Mouse (Mus musculus) limb, embryonic 13.5 days (tissue): ENCODE measurements around the gene Rab11fip2. TPM values are rescaled to one million over a fixed set of nuclear protein-coding genes. Genes with fewer than 3 reads are reported as not detected.

ENCODE experiments used
- ATAC-seq: fragments of 200-750 bp; cut with Nextera tagmentation; 2 replicates; pipeline ENCODE4 v1.8.0; 2017; ENCODE audit warnings: low read depth, moderate number of reproducible peaks, moderate TSS enrichment; ENCODE audit not compliant: low FRiP score
- H3K27ac ChIP-seq: fragments of 300-500 bp; sonication (generic); 2 replicates; pipeline ENCODE4 v1.5.1; 2015; ENCODE audit warnings: inconsistent platforms, mild to moderate bottlenecking, moderate library complexity
- H3K27me3 ChIP-seq: fragments of 300-500 bp; sonication (generic); 2 replicates; pipeline ENCODE4 v1.6.1; 2015; ENCODE audit warnings: mild to moderate bottlenecking, inconsistent platforms
- H3K36me3 ChIP-seq: fragments of 300-500 bp; sonication (generic); 2 replicates; pipeline ENCODE4 v1.6.1; 2015; ENCODE audit warnings: inconsistent platforms, mild to moderate bottlenecking, moderate library complexity
- H3K4me1 ChIP-seq: fragments of 300-500 bp; sonication (generic); 2 replicates; pipeline ENCODE4 v1.6.1; 2015; ENCODE audit warnings: inconsistent platforms
- H3K4me2 ChIP-seq: fragments of 300-500 bp; sonication (generic); replicated peaks from 2 replicates; pipeline ENCODE4 v1.6.1; 2015; ENCODE audit warnings: inconsistent platforms, mild to moderate bottlenecking, moderate library complexity
- H3K4me3 ChIP-seq: fragments of 300-500 bp; sonication (generic); 2 replicates; pipeline ENCODE4 v1.5.1; 2015; ENCODE audit warnings: moderate library complexity, mild to moderate bottlenecking, inconsistent platforms
- H3K9ac ChIP-seq: fragments of 300-500 bp; sonication (generic); 2 replicates; pipeline ENCODE4 v1.6.1; 2015; ENCODE audit warnings: mild to moderate bottlenecking, inconsistent platforms
- H3K9me3 ChIP-seq: fragments of 300-500 bp; sonication (generic); 2 replicates; pipeline ENCODE4 v1.6.1; 2016; ENCODE audit warnings: inconsistent platforms
- WGBS: fragments of 180-500 bp; shearing (Covaris S2); methylation state at CpG from one replicate; pipeline ENCODE4 v1.1.7; 2015; 5-methylcytosine and 5-hydroxymethylcytosine counted together
- polyA plus RNA-seq: library from polyadenylated mRNA; unstranded; fragments of >200 nt; fragmentation: Nextera tagmentation; extraction: Ambion mirVana; gene quantifications from 2 replicates; pipeline ENCODE4 v1.2.1, GENCODE M21; 2015

The Rab11fip2 gene
- polyA plus RNA-seq, 1 experiment from 2014 or later = 7.8 TPM

DNA sequence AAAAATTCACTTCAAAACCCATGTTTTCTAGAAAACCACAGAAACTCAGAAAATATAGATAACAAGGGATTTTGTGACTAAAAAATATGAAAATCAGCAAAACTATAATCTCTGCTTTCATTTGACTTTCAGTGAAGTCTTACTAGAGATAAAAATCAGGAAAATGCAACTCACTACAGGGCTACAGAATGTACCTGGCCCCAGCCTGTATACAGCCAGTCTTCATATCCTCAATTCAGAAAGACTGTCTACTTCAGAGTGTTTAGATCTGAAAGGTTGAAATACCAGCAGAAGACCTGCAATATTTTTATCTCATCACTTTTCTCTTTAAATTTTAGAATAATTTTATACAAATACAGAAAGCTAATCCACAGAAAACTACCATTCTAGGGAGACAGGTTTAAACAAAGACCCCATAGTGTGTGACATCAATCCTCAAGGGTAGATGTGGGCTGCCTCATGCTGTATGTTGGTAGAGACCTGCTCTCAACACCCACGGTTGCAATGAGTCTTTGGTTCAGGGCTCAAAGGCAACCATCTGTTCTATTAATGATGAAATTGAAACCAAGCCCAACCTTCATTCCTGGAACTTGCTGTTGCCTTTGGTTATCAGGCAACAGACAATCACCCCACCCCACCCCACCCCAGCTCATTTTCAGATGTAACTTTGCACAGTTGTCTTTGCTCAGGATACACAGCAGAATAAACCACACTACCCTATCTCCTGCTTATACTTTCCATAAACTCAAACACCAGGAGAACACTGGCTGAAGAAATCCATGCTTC, 38.0 kb downstream of the Rab11fip2 start:
- peaks cover 4% of the 10 kb centered on the region; the same call in 1 of the 2 replicates for H3K4me1 ChIP-seq

DNA sequence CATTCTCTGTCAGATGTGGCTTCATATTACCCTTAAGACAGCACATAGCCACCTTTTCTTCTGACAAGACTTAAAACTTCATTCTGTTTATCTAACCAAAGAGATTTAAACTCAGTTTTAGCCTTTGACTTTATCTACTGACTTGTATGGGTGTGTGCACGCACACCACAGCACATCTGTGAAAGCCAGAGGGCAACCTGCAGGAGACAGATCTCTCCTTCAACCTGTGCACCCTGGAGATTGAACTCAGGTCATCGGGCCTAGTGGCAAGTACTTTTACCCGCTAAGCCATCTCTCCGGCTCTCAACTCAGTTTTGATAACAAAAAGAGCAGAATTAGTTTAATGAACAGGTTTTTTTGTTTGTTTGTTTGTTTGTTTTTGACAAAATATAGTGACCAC, 43.5 kb downstream of the Rab11fip2 start:
- Histone ChIP-seq H3K27me3 (no peaks in the 10 kb centered on the region), H3K9me3 (no peaks in the 10 kb centered on the region), H3K27ac (no peak overlapping the region), H3K36me3 (peaks cover 9% of the 10 kb centered on the region), H3K4me3 (no peak overlapping the region), H3K4me2 (no peak overlapping the region), H3K4me1 (peaks cover 4% of the 10 kb centered on the region; the same call in 1 of the 2 replicates), H3K9ac (no peak overlapping the region)
- ATAC-seq = no peak
- 94% methylated on average over 4 of the region's 4 CpGs for WGBS

More for the DNA sequence above, 38.0 kb downstream of the Rab11fip2 start:
- WGBS = 47% methylated on average over 1 of the region's 1 CpGs
- Histone ChIP-seq H3K4me2 (no peak overlapping the region), H3K4me3 (no peak overlapping the region), H3K36me3 (peaks cover 26% of the 10 kb centered on the region), H3K27me3 (no peaks in the 10 kb centered on the region), H3K9ac (no peak overlapping the region), H3K27ac (no peak overlapping the region), H3K9me3 (no peaks in the 10 kb centered on the region)
- no peak for ATAC-seq

DNA sequence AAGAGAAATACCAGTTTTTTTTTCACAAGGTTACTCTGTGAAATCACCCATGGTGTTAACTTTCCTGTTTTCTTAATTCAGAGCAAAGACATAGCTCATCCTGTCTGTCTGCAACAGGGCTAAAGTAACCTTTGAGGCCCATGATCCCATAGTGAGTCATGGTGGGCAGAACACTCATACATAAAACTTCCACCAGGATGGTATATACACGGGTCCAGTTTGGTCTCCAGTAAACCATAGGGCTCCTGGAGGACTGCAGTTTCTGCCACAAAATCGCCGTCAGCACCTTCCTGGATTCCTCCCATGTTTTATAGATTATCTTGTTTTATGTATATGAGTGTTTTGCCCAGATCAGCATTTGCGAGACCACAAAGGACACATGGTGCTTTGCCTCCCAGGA, 45.2 kb downstream of the Rab11fip2 start:
- WGBS = 80% methylated on average over 4 of the region's 4 CpGs
- Histone ChIP-seq H3K27ac (no peak overlapping the region), H3K36me3 (peaks cover 9% of the 10 kb centered on the region), H3K4me1 (no peaks in the 10 kb centered on the region), H3K4me3 (no peak overlapping the region), H3K9ac (no peak overlapping the region), H3K4me2 (no peak overlapping the region), H3K27me3 (no peaks in the 10 kb centered on the region), H3K9me3 (no peaks in the 10 kb centered on the region)
- ATAC-seq = no peak

DNA sequence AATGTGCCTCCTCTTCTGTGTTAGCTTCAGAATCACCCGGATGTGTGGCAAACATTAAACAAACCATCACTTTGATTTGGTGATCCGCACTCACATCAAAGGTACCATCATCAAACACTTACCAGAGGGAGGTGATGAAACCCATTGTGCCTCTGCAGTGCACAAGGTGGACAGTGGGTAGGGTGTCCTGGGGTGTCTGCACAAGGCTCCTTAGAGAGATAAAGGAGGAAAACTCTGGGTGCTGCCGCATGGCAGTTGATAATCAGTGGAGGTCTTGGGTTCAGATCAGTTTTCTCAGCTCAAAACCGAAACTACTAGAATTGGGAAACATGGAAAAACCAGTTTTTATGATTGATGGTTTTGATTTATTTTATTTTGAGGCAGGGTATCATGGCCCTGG, 54.1 kb downstream of the Rab11fip2 start:
- Histone ChIP-seq H3K4me1 (peaks cover 11% of the 10 kb centered on the region), H3K4me2 (no peak overlapping the region)
- WGBS = 80% methylated on average over 4 of the region's 4 CpGs

DNA sequence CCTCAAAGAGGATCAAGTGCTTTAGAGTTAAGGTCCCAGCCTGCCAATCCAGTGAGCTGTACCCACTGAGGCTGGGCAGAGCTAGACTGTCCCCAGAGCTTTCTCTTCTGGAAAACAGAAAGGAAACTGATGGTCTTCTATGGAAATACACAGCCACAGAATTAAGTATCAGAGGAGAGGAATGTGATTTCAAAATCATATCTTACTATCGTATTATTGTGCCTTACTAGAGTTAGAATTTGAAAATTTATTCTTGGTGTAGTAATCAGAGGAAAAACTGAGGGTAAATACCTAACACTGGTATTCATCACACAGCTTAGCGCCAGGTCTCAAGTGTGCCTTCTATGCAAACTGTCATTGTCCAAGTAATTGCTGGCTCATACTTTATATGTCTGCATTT, 54.6 kb downstream of the Rab11fip2 start:
- Histone ChIP-seq H3K36me3 (no peaks in the 10 kb centered on the region; the same call in 1 of the 2 replicates), H3K27me3 (no peaks in the 10 kb centered on the region), H3K4me1 (peaks cover 11% of the 10 kb centered on the region), H3K4me3 (no peak overlapping the region), H3K4me2 (no peak overlapping the region), H3K9ac (no peak overlapping the region), H3K27ac (no peak overlapping the region), H3K9me3 (no peaks in the 10 kb centered on the region)
- WGBS = 90% methylated on average over 2 of the region's 2 CpGs
- ATAC-seq = no peak

More for the DNA sequence above, 54.1 kb downstream of the Rab11fip2 start:
- no peak for ATAC-seq
- Histone ChIP-seq H3K9ac (no peak overlapping the region), H3K4me3 (no peak overlapping the region), H3K36me3 (no peaks in the 10 kb centered on the region; the same call in 1 of the 2 replicates), H3K27me3 (no peaks in the 10 kb centered on the region), H3K27ac (no peak overlapping the region), H3K9me3 (no peaks in the 10 kb centered on the region)

DNA sequence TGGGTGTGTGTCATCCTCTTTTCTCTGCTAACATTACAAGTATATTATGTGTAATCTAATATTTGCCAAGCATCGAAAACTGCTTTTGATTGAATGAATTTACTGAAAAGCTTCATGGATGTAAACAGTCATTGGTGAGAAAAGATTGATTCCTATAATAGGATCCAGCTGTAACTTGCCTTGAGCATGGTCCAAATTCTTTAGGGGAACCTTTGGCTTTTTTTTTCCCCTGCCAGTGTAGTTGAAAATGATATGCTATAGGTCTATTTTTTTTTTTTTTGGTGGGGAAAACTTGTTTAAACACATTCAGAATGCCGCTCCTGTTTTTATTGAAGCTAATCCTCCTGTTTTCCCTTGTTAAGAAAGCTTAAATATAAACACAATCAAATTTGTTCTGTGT, 55.6 kb downstream of the Rab11fip2 start:
- Histone ChIP-seq H3K27me3 (no peaks in the 10 kb centered on the region), H3K36me3 (no peaks in the 10 kb centered on the region; the same call in 1 of the 2 replicates), H3K4me2 (no peak overlapping the region), H3K9me3 (no peaks in the 10 kb centered on the region), H3K4me1 (peaks cover 11% of the 10 kb centered on the region), H3K27ac (no peak overlapping the region), H3K4me3 (no peak overlapping the region), H3K9ac (no peak overlapping the region)
- no peak for ATAC-seq
- 31% methylated on average over 2 of the region's 2 CpGs for WGBS

DNA sequence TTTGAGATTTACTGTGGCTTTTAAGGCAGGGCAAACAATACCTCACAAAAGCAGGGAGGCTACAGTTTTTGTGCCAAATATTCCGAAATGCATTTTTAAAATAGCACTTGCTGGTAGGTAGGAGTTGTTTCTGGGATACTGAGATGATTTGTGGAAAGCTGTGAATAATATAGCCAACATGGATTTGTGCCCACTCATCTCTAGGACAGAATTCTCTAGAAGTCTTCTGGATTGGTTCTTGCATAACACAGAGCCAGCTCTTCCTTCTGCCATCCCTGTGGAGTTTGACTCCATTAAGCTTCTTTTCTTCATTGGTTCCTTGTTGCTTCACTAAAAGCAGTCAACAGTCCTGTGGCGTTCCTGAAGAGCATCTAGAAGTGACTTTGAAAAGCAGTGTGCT, 58.2 kb downstream of the Rab11fip2 start:
- Histone ChIP-seq H3K4me1 (peaks cover 11% of the 10 kb centered on the region), H3K27me3 (0 out of 2 replicates have a peak, but pooled peaks cover 2% of the 10 kb centered on the region), H3K9me3 (no peaks in the 10 kb centered on the region), H3K9ac (no peak overlapping the region), H3K4me2 (no peak overlapping the region), H3K4me3 (no peak overlapping the region), H3K27ac (no peak overlapping the region), H3K36me3 (no peaks in the 10 kb centered on the region; the same call in 1 of the 2 replicates)
- WGBS = 80% methylated on average over 2 of the region's 2 CpGs
- no peak for ATAC-seq

DNA sequence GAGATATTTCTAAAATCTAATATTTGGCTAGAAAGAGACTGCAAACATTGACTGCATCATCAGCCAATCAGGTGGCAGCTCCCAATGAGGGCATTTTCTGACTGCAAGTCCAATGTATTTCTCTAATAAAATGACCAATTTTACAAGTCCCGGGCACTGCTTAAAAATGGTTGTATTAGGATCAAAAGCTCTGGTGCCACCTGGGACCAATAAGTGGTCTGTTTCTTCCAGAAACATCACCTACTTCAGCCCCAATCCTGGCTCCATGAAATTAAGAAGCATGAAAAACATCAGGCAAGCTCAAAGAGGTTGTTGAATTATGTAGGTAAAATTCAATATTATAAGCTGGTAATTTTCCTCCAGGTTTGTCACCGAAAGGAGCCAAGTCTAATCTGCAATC, 66.2 kb downstream of the Rab11fip2 start:
- no peak overlapping the region for H3K9ac ChIP-seq
- ATAC-seq = peak; percentile 85; the same call in 1 of the 2 replicates
- H3K4me3 ChIP-seq = no peak overlapping the region
- H3K36me3 ChIP-seq = no peaks in the 10 kb centered on the region
- no peak overlapping the region; the same call in 1 of the 2 replicates for H3K27ac ChIP-seq
- H3K4me1 ChIP-seq = peaks cover 17% of the 10 kb centered on the region
- peak overlapping the region; percentile 27; the same call in 1 of the 2 replicates for H3K4me2 ChIP-seq
- no peaks in the 10 kb centered on the region for H3K9me3 ChIP-seq
- 27% methylated on average over 2 of the region's 2 CpGs for WGBS
- 0 out of 2 replicates have a peak, but pooled peaks cover 6% of the 10 kb centered on the region for H3K27me3 ChIP-seq

DNA sequence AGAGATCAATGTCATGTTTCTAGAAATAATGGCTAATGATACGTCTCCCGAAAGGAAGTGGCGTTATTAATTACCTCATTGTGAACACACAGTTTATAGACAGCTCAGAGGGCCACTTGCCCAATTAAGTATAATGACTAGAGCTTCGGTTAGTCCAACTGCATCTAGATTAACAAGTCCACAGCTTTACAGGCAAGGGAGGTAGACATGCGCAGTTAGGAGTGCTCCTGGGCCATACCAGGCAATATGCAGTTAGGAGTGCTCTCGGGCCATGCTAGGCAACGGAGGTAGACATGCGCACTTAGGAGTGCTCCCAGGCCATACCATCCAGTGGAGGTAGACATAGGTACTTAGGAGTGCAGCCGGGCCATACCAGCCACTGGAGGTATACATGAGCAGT, 76.8 kb downstream of the Rab11fip2 start:
- no peaks in the 10 kb centered on the region for H3K27me3 ChIP-seq
- WGBS = 41% methylated on average over 9 of the region's 9 CpGs
- peak; percentile 32; the same call in 1 of the 2 replicates for ATAC-seq

DNA sequence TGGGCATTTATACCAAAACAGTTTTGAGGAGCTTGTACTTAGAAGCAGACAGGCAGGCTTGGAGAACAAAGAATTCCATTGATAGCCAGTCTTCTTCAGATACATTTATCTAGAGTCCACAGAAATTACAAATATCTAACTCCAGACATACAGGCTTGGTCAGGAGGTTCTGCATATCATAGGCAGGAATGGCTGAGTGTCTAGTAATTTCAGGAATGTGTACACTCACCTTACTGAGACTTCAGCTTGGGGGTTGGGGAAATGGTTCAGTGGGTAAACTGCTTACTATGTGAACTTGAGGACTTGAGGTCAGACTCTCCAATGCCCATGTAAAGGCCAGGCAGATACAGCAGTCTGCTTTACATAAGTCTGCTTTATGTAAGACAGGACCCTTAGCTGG, 81.0 kb downstream of the Rab11fip2 start:
- no peak for ATAC-seq
- H3K9ac ChIP-seq = no peak overlapping the region
- H3K4me2 ChIP-seq = no peak overlapping the region
- H3K27me3 ChIP-seq = no peaks in the 10 kb centered on the region
- no peaks in the 10 kb centered on the region for H3K36me3 ChIP-seq
- no peaks in the 10 kb centered on the region for H3K9me3 ChIP-seq
- peaks cover 7% of the 10 kb centered on the region for H3K4me1 ChIP-seq
- no peak overlapping the region for H3K4me3 ChIP-seq
- H3K27ac ChIP-seq = no peak overlapping the region

More for the DNA sequence above, 76.8 kb downstream of the Rab11fip2 start:
- no peak overlapping the region for H3K27ac ChIP-seq
- no peaks in the 10 kb centered on the region for H3K9me3 ChIP-seq
- H3K4me3 ChIP-seq = no peak overlapping the region
- H3K4me2 ChIP-seq = no peak overlapping the region
- H3K4me1 ChIP-seq = peaks cover 7% of the 10 kb centered on the region
- H3K36me3 ChIP-seq = no peaks in the 10 kb centered on the region
- no peak overlapping the region for H3K9ac ChIP-seq

DNA sequence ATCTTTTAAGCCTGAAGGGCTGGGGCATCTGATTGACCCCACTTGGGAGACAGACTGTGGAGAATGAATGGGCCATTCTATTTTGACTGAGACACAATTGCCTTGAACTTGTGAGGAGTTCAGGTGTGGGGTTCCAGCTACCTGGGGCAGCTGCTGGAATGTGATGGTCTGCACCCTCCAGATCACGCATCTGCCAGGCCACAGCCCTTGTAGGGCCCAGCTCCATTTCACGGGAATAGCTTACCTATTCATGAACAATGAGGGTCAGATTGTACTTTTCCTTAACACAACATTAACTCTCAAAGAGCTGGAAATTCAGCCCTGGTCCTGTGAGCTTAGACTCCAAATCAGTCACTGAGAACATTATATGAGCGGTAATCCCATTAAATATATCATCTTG, 82.7 kb downstream of the Rab11fip2 start:
- no peaks in the 10 kb centered on the region for H3K4me1 ChIP-seq
- ATAC-seq = no peak
- H3K9ac ChIP-seq = no peak overlapping the region
- no peaks in the 10 kb centered on the region for H3K9me3 ChIP-seq
- no peak overlapping the region for H3K4me3 ChIP-seq
- no peak overlapping the region for H3K27ac ChIP-seq
- 78% methylated on average over 3 of the region's 3 CpGs for WGBS
- H3K36me3 ChIP-seq = no peaks in the 10 kb centered on the region
- no peaks in the 10 kb centered on the region for H3K27me3 ChIP-seq
- no peak overlapping the region for H3K4me2 ChIP-seq

DNA sequence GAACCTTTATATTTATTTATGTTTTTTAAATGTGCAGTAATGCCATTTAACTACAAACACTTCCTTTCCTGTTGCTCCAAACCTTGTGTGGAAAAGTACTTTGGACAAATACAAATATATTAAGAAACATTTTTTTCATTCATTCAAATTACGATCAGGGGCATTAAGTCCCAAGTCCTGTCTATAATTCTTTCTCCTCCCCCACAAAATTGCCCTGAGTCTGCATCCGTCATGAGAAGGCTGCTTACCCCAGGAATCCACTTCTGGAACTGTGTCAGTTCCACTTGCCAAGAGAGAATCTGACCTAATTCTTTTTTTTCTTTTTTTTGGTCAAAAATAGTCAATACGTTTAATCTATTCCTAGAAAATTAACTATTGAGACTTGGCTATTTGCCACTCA, 90.4 kb downstream of the Rab11fip2 start:
- ATAC-seq = no peak
- WGBS = 51% methylated on average over 3 of the region's 3 CpGs
- no peaks in the 10 kb centered on the region for H3K36me3 ChIP-seq

More for the DNA sequence above, 90.4 kb downstream of the Rab11fip2 start:
- no peak overlapping the region for H3K4me3 ChIP-seq
- H3K4me2 ChIP-seq = no peak overlapping the region
- no peak overlapping the region for H3K27ac ChIP-seq
- no peaks in the 10 kb centered on the region for H3K9me3 ChIP-seq
- no peak overlapping the region for H3K9ac ChIP-seq
- H3K4me1 ChIP-seq = peaks cover 7% of the 10 kb centered on the region
- no peaks in the 10 kb centered on the region for H3K27me3 ChIP-seq
